Mouse (Mus musculus): ENCODE measurements around the gene Cd244a. TPM values are rescaled to one million over a fixed set of nuclear protein-coding genes. Genes with fewer than 3 reads are reported as not detected.

Gene Cd244a
- polyA plus RNA-seq, 1 experiment from 2014 or later = 0.08 TPM

DNA sequence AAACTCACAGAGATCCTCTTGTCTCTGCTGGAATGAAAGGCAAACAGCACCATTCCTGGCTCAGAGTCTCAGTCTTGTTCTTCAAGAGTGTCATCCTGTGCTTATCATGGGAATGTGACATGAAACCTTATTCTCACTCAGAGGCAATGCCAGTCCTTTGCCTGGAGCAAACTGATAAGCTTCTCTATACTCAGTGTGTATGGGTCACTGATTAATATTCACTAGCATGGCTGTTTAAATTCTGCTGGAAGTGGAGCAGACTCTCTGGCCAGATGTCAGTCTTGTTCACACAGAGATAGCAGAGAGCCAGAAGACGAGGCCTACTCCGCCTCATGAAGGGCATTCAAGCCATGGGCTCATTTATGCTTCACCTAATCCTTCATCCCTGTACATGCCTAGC, 25.6 kb downstream of the Cd244a start:
- no peaks in the 10 kb centered on the region for H3K36me3 ChIP-seq
- no peaks in the 10 kb centered on the region for H3K9me3 ChIP-seq
- 97% methylated on average over 2 of the region's 2 CpGs for WGBS
- no peak overlapping the region for H3K4me3 ChIP-seq
- no peak overlapping the region for H3K27ac ChIP-seq
- H3K4me1 ChIP-seq = no peaks in the 10 kb centered on the region
- H3K9ac ChIP-seq = no peak overlapping the region
- no peak overlapping the region for H3K4me2 ChIP-seq (replicated peaks)
- H3K27me3 ChIP-seq = no peaks in the 10 kb centered on the region
- ATAC-seq (ENCODE audit: insufficient number of reproducible peaks, insufficient read depth, low FRiP score, low TSS enrichment) = no peak

DNA sequence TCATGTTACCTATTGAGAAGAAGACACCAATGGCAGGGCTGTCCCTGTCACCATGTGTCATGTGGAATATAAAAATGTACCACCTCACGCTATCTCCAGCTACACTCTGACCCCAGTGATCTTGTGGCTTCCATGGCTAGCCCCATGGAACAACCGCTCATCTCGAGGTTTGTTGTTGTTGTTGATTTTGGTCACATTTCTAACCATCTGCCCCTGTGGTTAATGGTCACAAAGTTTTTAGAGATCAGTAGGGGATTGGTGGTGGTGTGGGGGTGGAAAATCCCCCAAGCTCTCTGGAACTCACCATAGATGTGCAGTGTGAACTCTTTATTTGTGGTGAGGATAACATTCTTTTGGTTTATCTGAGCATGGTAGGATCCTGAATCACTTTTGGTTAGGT, 45.7 kb downstream of the Cd244a start:
- no peak for ATAC-seq (ENCODE audit: insufficient number of reproducible peaks, insufficient read depth, low FRiP score, low TSS enrichment)
- Histone ChIP-seq H3K27ac (no peak overlapping the region), H3K9me3 (no peaks in the 10 kb centered on the region), H3K36me3 (no peaks in the 10 kb centered on the region), H3K4me3 (no peak overlapping the region), H3K9ac (no peak overlapping the region), H3K4me1 (no peaks in the 10 kb centered on the region), H3K27me3 (no peaks in the 10 kb centered on the region), H3K4me2 (replicated peaks) (no peak overlapping the region)
- 87% methylated on average over 3 of the region's 3 CpGs for WGBS

- WGBS = 77% methylated on average over 3 of the region's 3 CpGs
These were observed 47.7 kb downstream of the Cd244a start for GRCm38 (mm10) chr1:171606656-171607055.

GRCm38 (mm10) chr1:171607176-171607575, 48.2 kb downstream of the Cd244a start, which contains the start of gene Ly9:
Gene Ly9 (minus strand): TSS chr1:171607410.
- no peak for ATAC-seq (ENCODE audit: insufficient number of reproducible peaks, insufficient read depth, low FRiP score, low TSS enrichment)
- Histone ChIP-seq H3K9ac (no peak within 1 kb of the TSS), H3K9me3 (no peaks in the 10 kb centered on the region), H3K4me3 (no peak within 1 kb of the TSS), H3K36me3 (no peaks in the 10 kb centered on the region), H3K4me1 (no peaks in the 10 kb centered on the region), H3K27ac (no peak within 1 kb of the TSS), H3K4me2 (replicated peaks) (no peak within 1 kb of the TSS), H3K27me3 (no peaks in the 10 kb centered on the region)
- 88% methylated on average over 9 of the region's 9 CpGs for WGBS

More at GRCm38 (mm10) chr1:171606656-171607055, 47.7 kb downstream of the Cd244a start:
- no peaks in the 10 kb centered on the region for H3K27me3 ChIP-seq
- H3K4me3 ChIP-seq = no peak overlapping the region
- no peaks in the 10 kb centered on the region for H3K4me1 ChIP-seq
- no peak overlapping the region for H3K27ac ChIP-seq
- no peaks in the 10 kb centered on the region for H3K36me3 ChIP-seq
- ATAC-seq (ENCODE audit: insufficient number of reproducible peaks, insufficient read depth, low FRiP score, low TSS enrichment) = no peak
- H3K4me2 ChIP-seq (replicated peaks) = no peak overlapping the region
- H3K9ac ChIP-seq = no peak overlapping the region
- no peaks in the 10 kb centered on the region for H3K9me3 ChIP-seq

- no peak overlapping the region for H3K27ac ChIP-seq
- no peak overlapping the region for H3K4me2 ChIP-seq (replicated peaks)
- no peak overlapping the region for H3K9ac ChIP-seq
- no peaks in the 10 kb centered on the region for H3K36me3 ChIP-seq
- H3K4me3 ChIP-seq = no peak overlapping the region
- no peaks in the 10 kb centered on the region for H3K4me1 ChIP-seq
- no peaks in the 10 kb centered on the region for H3K27me3 ChIP-seq
- 87% methylated on average over 2 of the region's 2 CpGs for WGBS
- ATAC-seq (ENCODE audit: insufficient number of reproducible peaks, insufficient read depth, low FRiP score, low TSS enrichment) = no peak
- H3K9me3 ChIP-seq = no peaks in the 10 kb centered on the region
These were observed 51.0 kb downstream of the Cd244a start for GRCm38 (mm10) chr1:171610026-171610425.

GRCm38 (mm10) chr1:171610781-171611180, 51.8 kb downstream of the Cd244a start:
- Histone ChIP-seq H3K36me3 (no peaks in the 10 kb centered on the region), H3K9ac (no peak overlapping the region), H3K27ac (no peak overlapping the region), H3K4me2 (replicated peaks) (no peak overlapping the region), H3K4me3 (no peak overlapping the region), H3K9me3 (no peaks in the 10 kb centered on the region), H3K4me1 (no peaks in the 10 kb centered on the region), H3K27me3 (no peaks in the 10 kb centered on the region)
- WGBS = 38% methylated on average over 1 of the region's 1 CpGs
- ATAC-seq (ENCODE audit: insufficient number of reproducible peaks, insufficient read depth, low FRiP score, low TSS enrichment) = no peak

DNA sequence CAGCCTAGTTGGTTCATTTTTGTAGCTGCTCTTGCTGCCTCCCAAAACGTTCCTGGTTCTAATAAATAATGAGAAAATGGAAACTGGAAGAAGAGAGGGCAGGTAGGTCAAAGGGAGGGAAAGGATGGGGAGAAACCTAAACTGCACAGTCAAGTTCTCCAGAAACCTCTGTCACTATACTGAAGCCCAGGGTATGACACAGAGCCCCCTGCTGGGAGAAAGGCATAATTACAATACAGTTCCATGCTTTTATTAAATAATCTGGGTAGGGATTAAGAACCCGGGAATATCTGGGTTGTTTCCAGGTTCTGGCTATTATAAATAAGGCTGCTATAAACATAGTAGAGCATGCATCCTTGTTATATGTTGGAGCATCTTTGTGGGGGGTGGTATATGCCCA, 55.0 kb downstream of the Cd244a start:
- H3K9me3 ChIP-seq = no peaks in the 10 kb centered on the region
- H3K27ac ChIP-seq = no peak overlapping the region
- no peaks in the 10 kb centered on the region for H3K27me3 ChIP-seq
- no peaks in the 10 kb centered on the region for H3K36me3 ChIP-seq
- no peaks in the 10 kb centered on the region for H3K4me1 ChIP-seq
- H3K9ac ChIP-seq = no peak overlapping the region
- H3K4me2 ChIP-seq (replicated peaks) = no peak overlapping the region
- H3K4me3 ChIP-seq = no peak overlapping the region
- ATAC-seq (ENCODE audit: insufficient number of reproducible peaks, insufficient read depth, low FRiP score, low TSS enrichment) = no peak
- WGBS = 40% methylated on average over 2 of the region's 2 CpGs

GRCm38 (mm10) chr1:171616881-171617515, 58.0 kb downstream of the Cd244a start:
- Histone ChIP-seq H3K27me3 (no peaks in the 10 kb centered on the region), H3K4me3 (no peak overlapping the region)

DNA sequence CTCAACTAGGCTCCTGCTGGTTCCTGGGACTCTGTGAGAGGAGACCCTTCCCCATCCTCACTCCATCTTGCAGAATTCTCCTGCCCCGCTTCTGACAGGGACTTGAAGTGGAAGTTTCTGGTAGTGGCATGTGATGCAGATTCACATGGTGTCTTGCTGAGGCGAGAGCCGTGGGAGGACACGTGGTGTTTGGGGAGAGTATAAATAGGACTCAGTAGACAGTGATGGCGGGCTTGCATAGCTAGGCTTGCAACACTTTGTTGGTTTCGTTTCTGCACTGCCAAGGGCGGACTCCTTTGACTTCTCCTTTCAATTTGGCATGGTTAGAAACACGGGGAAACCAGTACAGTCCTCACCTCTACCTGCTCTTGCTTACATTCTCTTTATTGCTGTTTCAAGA, 60.0 kb downstream of the Cd244a start:
- ATAC-seq (ENCODE audit: insufficient number of reproducible peaks, insufficient read depth, low FRiP score, low TSS enrichment) = no peak
- Histone ChIP-seq H3K36me3 (no peaks in the 10 kb centered on the region), H3K27ac (no peak overlapping the region), H3K9me3 (no peaks in the 10 kb centered on the region), H3K27me3 (no peaks in the 10 kb centered on the region), H3K4me1 (no peaks in the 10 kb centered on the region), H3K4me3 (no peak overlapping the region), H3K4me2 (replicated peaks) (no peak overlapping the region), H3K9ac (no peak overlapping the region)
- WGBS = 88% methylated on average over 8 of the region's 8 CpGs

More at GRCm38 (mm10) chr1:171616881-171617515, 58.0 kb downstream of the Cd244a start:
- H3K36me3 ChIP-seq = no peaks in the 10 kb centered on the region
- no peaks in the 10 kb centered on the region for H3K4me1 ChIP-seq
- no peak overlapping the region for H3K4me2 ChIP-seq (replicated peaks)
- H3K9ac ChIP-seq = no peak overlapping the region
- WGBS = 80% methylated on average over 11 of the region's 11 CpGs
- no peaks in the 10 kb centered on the region for H3K9me3 ChIP-seq
- H3K27ac ChIP-seq = no peak overlapping the region
- no peak for ATAC-seq (ENCODE audit: insufficient number of reproducible peaks, insufficient read depth, low FRiP score, low TSS enrichment)

- no peaks in the 10 kb centered on the region for H3K9me3 ChIP-seq
- WGBS = 78% methylated on average over 3 of the region's 3 CpGs
- no peak for ATAC-seq (ENCODE audit: insufficient number of reproducible peaks, insufficient read depth, low FRiP score, low TSS enrichment)
- no peak overlapping the region for H3K27ac ChIP-seq
- H3K4me2 ChIP-seq (replicated peaks) = no peak overlapping the region
- H3K4me3 ChIP-seq = no peak overlapping the region
- no peaks in the 10 kb centered on the region for H3K4me1 ChIP-seq
- no peak overlapping the region for H3K9ac ChIP-seq
- no peaks in the 10 kb centered on the region for H3K27me3 ChIP-seq
- H3K36me3 ChIP-seq = no peaks in the 10 kb centered on the region
These were observed 60.7 kb downstream of the Cd244a start for GRCm38 (mm10) chr1:171619645-171620044.

GRCm38 (mm10) chr1:171620091-171620490, 61.1 kb downstream of the Cd244a start:
- no peaks in the 10 kb centered on the region for H3K27me3 ChIP-seq
- no peak overlapping the region for H3K27ac ChIP-seq
- no peak for ATAC-seq (ENCODE audit: insufficient number of reproducible peaks, insufficient read depth, low FRiP score, low TSS enrichment)
- H3K4me1 ChIP-seq = no peaks in the 10 kb centered on the region
- no peak overlapping the region for H3K4me2 ChIP-seq (replicated peaks)
- H3K36me3 ChIP-seq = no peaks in the 10 kb centered on the region
- H3K4me3 ChIP-seq = no peak overlapping the region
- H3K9ac ChIP-seq = no peak overlapping the region
- H3K9me3 ChIP-seq = no peaks in the 10 kb centered on the region
- WGBS = 84% methylated on average over 6 of the region's 6 CpGs

DNA sequence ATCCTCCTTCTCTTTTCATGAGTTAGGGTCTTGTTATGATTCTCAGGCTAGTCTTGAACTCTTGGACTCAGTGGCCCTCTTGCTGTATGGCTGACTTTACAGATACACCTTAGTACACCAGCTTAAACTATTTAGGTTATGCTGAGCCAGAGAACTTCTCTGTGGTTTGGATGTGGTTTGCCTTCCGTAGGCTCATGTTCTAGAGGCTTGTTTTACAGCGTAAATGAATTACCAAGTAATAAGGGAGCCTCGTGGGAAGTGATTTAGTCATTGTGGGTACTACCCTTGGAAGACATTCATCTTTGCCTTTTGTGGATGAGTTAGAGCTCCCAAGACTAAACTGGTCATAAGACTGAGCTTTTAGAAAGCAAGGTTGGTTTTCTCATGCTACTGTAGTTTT, 68.8 kb downstream of the Cd244a start:
- 82% methylated on average over 3 of the region's 3 CpGs for WGBS

More for the DNA sequence above, 68.8 kb downstream of the Cd244a start:
- Histone ChIP-seq H3K27me3 (no peaks in the 10 kb centered on the region), H3K36me3 (no peaks in the 10 kb centered on the region), H3K4me3 (no peak overlapping the region), H3K27ac (no peak overlapping the region), H3K9ac (no peak overlapping the region), H3K4me1 (no peaks in the 10 kb centered on the region), H3K4me2 (replicated peaks) (no peak overlapping the region), H3K9me3 (no peaks in the 10 kb centered on the region)
- ATAC-seq (ENCODE audit: insufficient number of reproducible peaks, insufficient read depth, low FRiP score, low TSS enrichment) = no peak

All from embryonic facial prominence, embryonic 12.5 days (tissue).